Mouse (Mus musculus) B cell, adult 2 months (primary cell): Measurements from ENCODE around the gene Mphosph9.
"Not testable (repeated sequence)": the region's sequence is repeated elsewhere in the genome, so short reads cannot be mapped to it uniquely, and the experiment has no call there.

ENCODE experiments used
- DNase-seq, 2 experiments: peaks; one replicate each; pipeline ENCODE4 v3.0.0; 2022

Mphosph9 gene

GRCm38 (mm10) chr5:124327510-124328364, at the start of gene Mphosph9, which contains the start of gene 2810006K23Rik:
Gene Mphosph9 (minus strand): TSS chr5:124327972.
Gene 2810006K23Rik (plus strand): TSS chr5:124328089.
- DNase-seq, result peak; percentile 98

GRCm38 (mm10) chr5:124377149-124377548, 49.4 kb upstream of the Mphosph9 start:
- no peak for DNase-seq

GRCm38 (mm10) chr5:124376401-124376800, 48.6 kb upstream of the Mphosph9 start:
- DNase-seq, result no peak

- no peak for DNase-seq
Observed at GRCm38 (mm10) chr5:124374298-124374697, 46.5 kb upstream of the Mphosph9 start.

- DNase-seq, result peak; percentile 12 to 31
Observed at GRCm38 (mm10) chr5:124366721-124367120, 38.9 kb upstream of the Mphosph9 start.

- DNase-seq, result no peak
Observed at GRCm38 (mm10) chr5:124365754-124366153, 38.0 kb upstream of the Mphosph9 start.

- no peak for DNase-seq
Observed at GRCm38 (mm10) chr5:124364173-124364918, 36.6 kb upstream of the Mphosph9 start.

GRCm38 (mm10) chr5:124362982-124363381, 35.2 kb upstream of the Mphosph9 start, which contains the start of gene Cdk2ap1:
Gene Cdk2ap1 (minus strand): TSS chr5:124363082.
- not testable (repeated sequence) for DNase-seq

GRCm38 (mm10) chr5:124359641-124360040, 31.9 kb upstream of the Mphosph9 start:
- peak; percentile 19 to 33 for DNase-seq

- no peak for DNase-seq
Observed at GRCm38 (mm10) chr5:124356695-124357094, 28.9 kb upstream of the Mphosph9 start.

GRCm38 (mm10) chr5:124355425-124355959, 27.7 kb upstream of the Mphosph9 start:
- no peak for DNase-seq

- DNase-seq, result peak; percentile 57 to 64
Observed at GRCm38 (mm10) chr5:124354574-124355424, 27.0 kb upstream of the Mphosph9 start.

GRCm38 (mm10) chr5:124353726-124354547, 26.2 kb upstream of the Mphosph9 start:
- DNase-seq, result peak; percentile 76 to 78

GRCm38 (mm10) chr5:124353011-124353725, 25.4 kb upstream of the Mphosph9 start:
- peak; percentile 36 to 47 for DNase-seq

- DNase-seq, result peak; percentile 64 to 65
Observed at GRCm38 (mm10) chr5:124352141-124352920, 24.6 kb upstream of the Mphosph9 start.

- DNase-seq, result no peak
Observed at GRCm38 (mm10) chr5:124351604-124352003, 23.8 kb upstream of the Mphosph9 start.

GRCm38 (mm10) chr5:124351111-124351560, 23.4 kb upstream of the Mphosph9 start:
- DNase-seq, result peak; percentile 12 to 20

- DNase-seq, result no peak
Observed at GRCm38 (mm10) chr5:124350350-124350749, 22.6 kb upstream of the Mphosph9 start.

- DNase-seq, result no peak
Observed at GRCm38 (mm10) chr5:124349196-124349595, 21.4 kb upstream of the Mphosph9 start.

GRCm38 (mm10) chr5:124342897-124343296, 15.1 kb upstream of the Mphosph9 start:
- no peak for DNase-seq
